Mouse (Mus musculus) erythroblast, embryonic 14.5 days (primary cell): ENCODE results near the gene Wbp1.

Experiments
- GATA1 ChIP-seq: IDR thresholded peaks from 2 replicates; pipeline ENCODE4 v1.6.1; 2012; ENCODE audit warnings: low read length, inconsistent platforms, mixed read lengths
- TAL1 ChIP-seq: IDR thresholded peaks from 3 replicates; pipeline ENCODE4 v1.6.1; 2012; ENCODE audit warnings: low read length, inconsistent platforms, mixed read lengths

GRCm38 (mm10) chr6:83101688-83102556, 19.4 kb downstream of the Wbp1 start:
- TF ChIP-seq GATA1 (no peak), TAL1 (no peak)
